Mouse (Mus musculus): Measurements from ENCODE around the gene Kcnk6. TPM values are rescaled to one million over a fixed set of nuclear protein-coding genes. Genes with fewer than 3 reads are reported as not detected.
"Not testable (repeated sequence)": the region's sequence is repeated elsewhere in the genome, so short reads cannot be mapped to it uniquely, and the experiment has no call there.

Kcnk6 gene
- polyA plus RNA-seq, 1 experiment from 2014 or later: 1.6 TPM

GRCm38 (mm10) chr7:29244732-29245416 lies 12.6 kb upstream of the Kcnk6 start:
- 86% methylated on average over 7 of the region's 7 CpGs for WGBS
- Histone ChIP-seq H3K36me3 (peaks cover 17% of the 10 kb centered on the region), H3K9ac (no peak overlapping the region), H3K9me3 (replicated peaks) (no peaks in the 10 kb centered on the region), H3K27ac (no peak overlapping the region), H3K4me3 (no peak overlapping the region), H3K4me2 (replicated peaks) (no peak overlapping the region), H3K27me3 (peaks cover 19% of the 10 kb centered on the region), H3K4me1 (peaks cover 4% of the 10 kb centered on the region; the same call in 1 of the 2 replicates)
- ATAC-seq (ENCODE audit: low FRiP score): no peak

- H3K4me3 ChIP-seq: peak within 1 kb of the TSS; percentile 67
- H3K27ac ChIP-seq: peak within 1 kb of the TSS; percentile 81
- peak within 1 kb of the TSS; percentile 71 for H3K9ac ChIP-seq
- 1% methylated on average over 60 of the region's 60 CpGs for WGBS
- H3K4me2 ChIP-seq (replicated peaks): peak within 1 kb of the TSS; percentile 80
- no peaks in the 10 kb centered on the region for H3K9me3 ChIP-seq (replicated peaks)
- peaks cover 13% of the 10 kb centered on the region for H3K27me3 ChIP-seq
- peaks cover 13% of the 10 kb centered on the region for H3K4me1 ChIP-seq
- no peaks in the 10 kb centered on the region for H3K36me3 ChIP-seq
- peak; percentile 97 for ATAC-seq (ENCODE audit: low FRiP score)
Observed at GRCm38 (mm10) chr7:29238019-29238967, 6.0 kb upstream of the Kcnk6 start, which contains the start of gene Yif1b. Gene Yif1b, plus strand, starts transcription at chr7:29238329.

GRCm38 (mm10) chr7:29237596-29237995 lies 5.3 kb upstream of the Kcnk6 start:
- Histone ChIP-seq H3K4me2 (replicated peaks) (peak overlapping the region; percentile 80), H3K4me1 (peaks cover 13% of the 10 kb centered on the region), H3K4me3 (peak overlapping the region; percentile 67), H3K27me3 (peaks cover 20% of the 10 kb centered on the region), H3K27ac (peak overlapping the region; percentile 81), H3K9ac (peak overlapping the region; percentile 55)
- ATAC-seq (ENCODE audit: low FRiP score): peak; percentile 33
- H3K36me3 ChIP-seq; H3K9me3 ChIP-seq (replicated peaks): not testable (repeated sequence)
- 32% methylated on average over 6 of the region's 6 CpGs for WGBS

GRCm38 (mm10) chr7:29236593-29236992 lies 4.3 kb upstream of the Kcnk6 start:
- peaks cover 30% of the 10 kb centered on the region for H3K27me3 ChIP-seq
- WGBS: 87% methylated on average over 4 of the region's 4 CpGs
- H3K36me3 ChIP-seq: no peaks in the 10 kb centered on the region
- H3K4me1 ChIP-seq: peaks cover 20% of the 10 kb centered on the region
- H3K4me3 ChIP-seq: no peak overlapping the region
- H3K4me2 ChIP-seq (replicated peaks): no peak overlapping the region
- H3K9me3 ChIP-seq (replicated peaks): no peaks in the 10 kb centered on the region
- no peak overlapping the region for H3K9ac ChIP-seq
- no peak for ATAC-seq (ENCODE audit: low FRiP score)
- no peak overlapping the region for H3K27ac ChIP-seq

- no peak for ATAC-seq (ENCODE audit: low FRiP score)
- Histone ChIP-seq H3K4me1 (peaks cover 19% of the 10 kb centered on the region), H3K9ac (no peak overlapping the region), H3K36me3 (no peaks in the 10 kb centered on the region), H3K4me2 (replicated peaks) (no peak overlapping the region), H3K27me3 (peaks cover 48% of the 10 kb centered on the region), H3K27ac (no peak overlapping the region), H3K4me3 (no peak overlapping the region), H3K9me3 (replicated peaks) (no peaks in the 10 kb centered on the region)
- WGBS: 76% methylated on average over 5 of the region's 5 CpGs
Observed at GRCm38 (mm10) chr7:29234661-29235060, 2.3 kb upstream of the Kcnk6 start.

GRCm38 (mm10) chr7:29233745-29234144 lies 1.4 kb upstream of the Kcnk6 start:
- Histone ChIP-seq H3K27ac (no peak overlapping the region), H3K4me2 (replicated peaks) (no peak overlapping the region), H3K4me1 (peaks cover 10% of the 10 kb centered on the region), H3K27me3 (peaks cover 53% of the 10 kb centered on the region), H3K4me3 (no peak overlapping the region), H3K9ac (no peak overlapping the region), H3K36me3 (no peaks in the 10 kb centered on the region), H3K9me3 (replicated peaks) (no peaks in the 10 kb centered on the region)
- ATAC-seq (ENCODE audit: low FRiP score): no peak
- 80% methylated on average over 6 of the region's 6 CpGs for WGBS

- Histone ChIP-seq H3K4me1 (peaks cover 7% of the 10 kb centered on the region), H3K36me3 (no peaks in the 10 kb centered on the region), H3K4me2 (replicated peaks) (peak overlapping the region; percentile 83), H3K9me3 (replicated peaks) (no peaks in the 10 kb centered on the region), H3K27me3 (peaks cover 53% of the 10 kb centered on the region), H3K4me3 (0 out of 2 replicates have a peak overlapping the region, but pooled peaks have one; percentile 46), H3K27ac (no peak overlapping the region), H3K9ac (no peak overlapping the region)
- 62% methylated on average over 3 of the region's 3 CpGs for WGBS
- no peak for ATAC-seq (ENCODE audit: low FRiP score)
Observed at GRCm38 (mm10) chr7:29231517-29231916, 798 bp downstream of the Kcnk6 start.

- Histone ChIP-seq H3K27me3 (peaks cover 53% of the 10 kb centered on the region), H3K4me3 (no peak overlapping the region), H3K9me3 (replicated peaks) (no peaks in the 10 kb centered on the region), H3K4me2 (replicated peaks) (no peak overlapping the region), H3K36me3 (no peaks in the 10 kb centered on the region), H3K27ac (no peak overlapping the region), H3K9ac (no peak overlapping the region), H3K4me1 (peaks cover 8% of the 10 kb centered on the region)
- WGBS: 23% methylated on average over 3 of the region's 3 CpGs
- no peak for ATAC-seq (ENCODE audit: low FRiP score)
Observed at GRCm38 (mm10) chr7:29230560-29230959, 1.8 kb downstream of the Kcnk6 start.

GRCm38 (mm10) chr7:29228202-29228601 lies 4.1 kb downstream of the Kcnk6 start:
- no peak overlapping the region for H3K9ac ChIP-seq
- no peak for ATAC-seq (ENCODE audit: low FRiP score)
- peaks cover 39% of the 10 kb centered on the region for H3K27me3 ChIP-seq
- H3K4me3 ChIP-seq: no peak overlapping the region
- H3K27ac ChIP-seq: no peak overlapping the region
- 88% methylated on average over 4 of the region's 4 CpGs for WGBS
- H3K36me3 ChIP-seq: no peaks in the 10 kb centered on the region
- no peak overlapping the region for H3K4me2 ChIP-seq (replicated peaks)
- H3K9me3 ChIP-seq (replicated peaks): no peaks in the 10 kb centered on the region
- peaks cover 17% of the 10 kb centered on the region for H3K4me1 ChIP-seq

- Histone ChIP-seq H3K27me3 (peaks cover 12% of the 10 kb centered on the region), H3K4me2 (replicated peaks) (peak overlapping the region; percentile 32; the same call in 1 of the 2 replicates), H3K4me3 (no peak overlapping the region), H3K27ac (no peak overlapping the region), H3K4me1 (peaks cover 9% of the 10 kb centered on the region), H3K9ac (no peak overlapping the region), H3K9me3 (replicated peaks) (no peaks in the 10 kb centered on the region), H3K36me3 (no peaks in the 10 kb centered on the region)
- ATAC-seq (ENCODE audit: low FRiP score): no peak
- 70% methylated on average over 13 of the region's 13 CpGs for WGBS
Observed at GRCm38 (mm10) chr7:29225520-29225919, 6.8 kb downstream of the Kcnk6 start.

- H3K4me3 ChIP-seq: no peak overlapping the region
- H3K4me2 ChIP-seq (replicated peaks): peak overlapping the region; percentile 32; the same call in 1 of the 2 replicates
- no peak overlapping the region for H3K9ac ChIP-seq
- 8% methylated on average over 16 of the region's 16 CpGs for WGBS
- ATAC-seq (ENCODE audit: low FRiP score): no peak
- peaks cover 6% of the 10 kb centered on the region; the same call in 1 of the 2 replicates for H3K9me3 ChIP-seq (replicated peaks)
- H3K4me1 ChIP-seq: peaks cover 9% of the 10 kb centered on the region
- no peak overlapping the region for H3K27ac ChIP-seq
- H3K36me3 ChIP-seq: no peaks in the 10 kb centered on the region
- peaks cover 6% of the 10 kb centered on the region; the same call in 1 of the 2 replicates for H3K27me3 ChIP-seq
Observed at GRCm38 (mm10) chr7:29224756-29225394, 7.4 kb downstream of the Kcnk6 start.

- WGBS: 45% methylated on average over 15 of the region's 15 CpGs
- 0 out of 2 replicates have a peak, but pooled peaks cover 9% of the 10 kb centered on the region for H3K4me1 ChIP-seq
- ATAC-seq (ENCODE audit: low FRiP score): no peak
- H3K4me3 ChIP-seq: no peak overlapping the region
- H3K27ac ChIP-seq: no peak overlapping the region
- H3K9ac ChIP-seq: no peak overlapping the region
- peaks cover 17% of the 10 kb centered on the region for H3K27me3 ChIP-seq
- peaks cover 6% of the 10 kb centered on the region; the same call in 1 of the 2 replicates for H3K9me3 ChIP-seq (replicated peaks)
- H3K4me2 ChIP-seq (replicated peaks): no peak overlapping the region
- H3K36me3 ChIP-seq: no peaks in the 10 kb centered on the region
Observed at GRCm38 (mm10) chr7:29214846-29215245, 17.5 kb downstream of the Kcnk6 start.
